Mouse (Mus musculus) mouse embryonic stem cell (cell line): Measurements from ENCODE around the gene Adam8.

Source experiments
- in situ Hi-C, 2 experiments: fragments of 300-500 bp; cut with MboI; formaldehyde crosslinking; loops; 1 replicate in 1 of 2; 3 replicates in 1 of 2; pipeline ENCODE4 v1.14.3; 2019 to 2020; ENCODE audit warnings: low sequenced_read_pairs in 2 of 2, low pct_unique_long_range_greater_than_20kb in 1 of 2, mixed read lengths in 1 of 2; ENCODE audit not compliant: unreplicated experiment in 1 of 2

Adam8 gene

DNA sequence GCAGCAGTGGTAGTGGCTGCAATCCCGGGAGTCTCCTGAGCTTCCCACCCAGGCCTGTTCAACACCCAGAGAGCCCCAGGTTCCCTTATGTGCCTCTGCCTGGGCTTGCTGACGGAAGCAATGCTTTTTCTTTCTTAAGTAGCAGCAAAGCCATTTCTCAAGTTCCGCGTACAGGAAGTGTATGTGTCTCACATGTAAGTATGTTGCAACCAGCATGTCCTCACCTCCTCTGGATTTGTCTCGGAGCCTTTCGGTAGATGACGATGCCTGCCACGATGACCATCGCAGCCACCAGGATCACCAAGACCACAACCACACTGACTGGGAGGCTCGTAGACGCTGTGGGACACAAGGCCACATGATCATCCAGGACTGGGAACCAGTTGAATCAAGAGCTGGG is 7.9 kb downstream of the Adam8 start:
- in situ Hi-C loops = no loop called here

DNA sequence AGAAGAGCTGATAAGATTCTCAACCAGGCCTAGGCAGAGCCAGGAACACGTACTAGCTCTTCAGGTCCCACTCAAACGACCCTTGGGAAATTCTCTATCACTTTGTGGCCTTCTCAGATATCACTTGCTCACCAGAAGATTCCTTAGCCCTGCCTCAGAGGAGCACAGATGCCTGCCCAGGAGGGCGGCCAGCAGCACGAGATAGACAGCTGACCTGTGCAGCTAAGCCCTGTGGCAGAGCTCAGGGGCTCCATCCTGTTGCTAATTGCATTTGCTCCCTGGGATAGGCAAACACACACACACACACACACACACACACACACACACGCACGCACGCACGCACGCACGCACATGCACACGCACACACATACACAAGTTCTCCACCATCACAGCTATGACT is 10.3 kb downstream of the Adam8 start:
- in situ Hi-C loops = no loop called here

DNA sequence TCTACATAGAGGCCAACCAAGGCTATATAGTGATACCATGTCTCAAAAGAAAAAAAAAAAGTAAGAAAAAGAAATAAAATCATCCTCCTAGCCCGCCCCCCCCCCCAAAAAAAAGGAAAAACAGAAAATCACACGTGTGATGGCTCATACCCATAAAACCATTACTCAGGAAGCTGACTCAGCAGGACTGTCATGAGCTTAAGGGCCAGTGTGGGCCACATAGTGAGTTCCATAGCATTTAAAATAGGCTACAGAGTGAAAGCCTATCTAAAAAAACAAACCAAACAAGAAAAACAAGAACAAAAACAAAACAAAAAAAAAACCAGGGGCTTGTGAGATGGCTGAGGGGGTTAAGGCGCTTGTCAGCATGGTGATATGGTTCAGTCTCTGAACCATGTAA is 11.6 kb downstream of the Adam8 start:
- in situ Hi-C loops = no loop called here

DNA sequence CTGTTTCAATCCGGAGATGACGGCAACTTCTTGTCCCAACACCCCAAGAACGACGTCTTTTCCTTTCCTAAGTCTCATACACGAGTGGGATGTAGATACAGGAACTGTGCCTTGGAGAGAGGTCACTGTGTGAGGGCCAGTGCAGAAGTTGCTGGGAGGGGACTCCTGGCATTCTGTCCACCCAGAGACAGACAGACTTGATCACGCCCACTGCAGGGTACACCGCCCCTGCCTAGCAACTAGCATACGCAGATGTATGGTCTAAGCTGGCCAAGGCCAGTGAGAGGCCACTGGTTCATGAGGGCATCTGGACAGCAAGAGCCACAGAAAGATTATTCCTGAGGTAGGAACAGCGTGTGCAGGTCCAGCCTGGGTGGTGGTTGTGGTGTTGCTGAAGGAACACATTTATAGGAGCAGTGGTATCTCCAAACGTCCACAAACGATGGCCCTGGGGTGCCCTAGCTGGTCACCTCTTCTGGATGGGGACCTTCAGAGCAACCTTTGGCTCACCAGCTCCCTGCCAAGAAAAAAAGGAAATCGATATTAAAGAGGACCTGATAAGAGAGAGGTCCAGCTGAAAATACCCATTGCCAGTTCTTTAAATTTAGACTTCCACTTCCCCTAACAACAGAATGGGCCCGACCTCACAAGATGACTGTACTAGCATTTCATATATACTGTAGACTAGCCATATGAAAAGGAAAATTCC is 13.2 kb downstream of the Adam8 start:
- in situ Hi-C loops = no loop called here

DNA sequence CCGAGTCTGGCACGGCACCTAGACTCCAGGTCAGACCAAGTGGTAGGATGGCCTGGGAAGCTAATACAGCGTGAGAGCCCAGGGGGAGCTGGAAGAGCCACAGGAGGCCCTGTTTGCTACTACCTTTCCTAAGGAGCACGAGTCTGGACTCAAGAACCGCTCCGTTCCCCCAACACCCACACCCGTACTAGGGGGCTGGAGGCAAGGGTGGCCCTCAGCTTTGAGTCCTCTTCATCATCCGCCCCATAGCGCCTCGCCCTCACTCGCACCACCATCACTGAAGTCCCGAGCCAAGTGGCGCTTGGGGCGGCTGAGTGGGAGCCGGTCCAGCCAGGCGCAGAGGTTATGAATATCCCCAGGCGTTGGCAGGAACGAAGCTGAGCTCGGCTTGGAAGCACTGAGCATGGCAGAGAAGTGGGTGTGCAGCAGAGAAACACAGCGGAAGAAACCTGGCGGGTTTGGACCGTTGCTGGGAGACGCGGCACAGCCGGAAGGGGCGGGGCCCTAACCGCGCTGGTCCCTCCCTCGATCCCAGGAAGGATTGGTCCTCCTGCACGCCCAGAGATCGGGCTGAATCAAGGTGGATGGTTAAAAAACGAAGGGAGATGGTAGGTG is 14.0 kb downstream of the Adam8 start, which contains the start of gene 6430531B16Rik:
6430531B16Rik (minus strand) TSS at position 478 of the 615 bp plus-strand sequence.
- in situ Hi-C loops = no loop called here

DNA sequence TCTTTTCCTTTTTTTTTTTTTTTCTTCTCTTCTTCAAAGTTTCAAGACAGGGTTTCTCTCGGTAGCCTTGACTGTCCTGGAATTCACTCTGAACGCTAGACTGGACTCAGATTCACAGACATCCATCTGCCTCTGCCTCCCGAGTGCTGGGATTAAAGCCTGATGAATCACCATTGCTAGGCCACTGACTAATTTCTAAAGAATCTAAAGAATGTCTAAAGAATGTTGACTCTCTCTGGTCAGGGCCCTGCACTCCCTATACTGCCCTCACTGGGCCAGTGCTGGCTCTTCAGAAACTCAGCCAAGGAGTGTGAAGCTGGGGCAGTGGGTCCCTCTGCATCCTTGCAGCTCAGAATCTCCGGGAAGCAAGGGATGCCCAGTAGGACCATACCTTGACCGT is 16.9 kb downstream of the Adam8 start:
- in situ Hi-C loops = no loop called here

DNA sequence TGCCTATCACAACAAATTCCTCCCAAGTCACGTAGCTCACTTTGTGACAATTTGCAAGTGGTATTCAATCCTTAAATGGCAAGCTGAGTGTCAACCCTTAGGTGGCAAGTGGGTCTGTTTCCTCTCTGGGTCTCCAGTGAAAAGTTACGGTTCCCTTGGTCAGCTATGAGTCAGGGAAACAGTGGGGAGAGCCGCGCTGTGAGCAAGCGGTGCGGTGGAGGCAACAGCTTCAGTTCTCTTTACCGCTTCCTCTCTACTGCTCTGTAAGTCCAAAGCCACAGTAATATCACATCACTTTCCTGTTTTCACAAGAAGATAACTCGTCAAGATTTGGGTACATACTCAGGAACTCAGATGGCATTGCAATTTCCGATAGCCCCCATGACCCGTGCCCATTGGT is 18.1 kb downstream of the Adam8 start:
- in situ Hi-C loops = no loop called here

DNA sequence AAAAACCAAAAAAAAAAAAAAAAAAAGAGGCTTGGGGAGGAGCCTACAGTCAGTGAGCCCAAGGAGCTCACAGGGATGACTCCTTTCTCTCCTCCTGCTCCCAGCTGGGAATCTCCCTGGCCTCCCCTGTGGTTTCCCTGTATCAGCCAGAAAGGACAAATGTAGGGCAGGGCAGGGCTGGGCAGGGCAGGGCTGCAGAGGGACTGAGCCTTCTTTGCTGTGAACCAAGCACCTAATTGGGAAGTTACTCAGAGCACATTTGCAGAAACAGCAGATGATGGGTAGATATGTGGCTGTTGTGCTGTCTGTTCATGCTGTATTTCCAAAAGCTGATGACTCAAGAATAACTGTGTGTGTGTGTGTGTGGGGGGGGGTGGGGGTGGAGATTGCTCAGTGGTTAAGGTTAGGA is 19.4 kb downstream of the Adam8 start:
- in situ Hi-C loops = no loop called here

DNA sequence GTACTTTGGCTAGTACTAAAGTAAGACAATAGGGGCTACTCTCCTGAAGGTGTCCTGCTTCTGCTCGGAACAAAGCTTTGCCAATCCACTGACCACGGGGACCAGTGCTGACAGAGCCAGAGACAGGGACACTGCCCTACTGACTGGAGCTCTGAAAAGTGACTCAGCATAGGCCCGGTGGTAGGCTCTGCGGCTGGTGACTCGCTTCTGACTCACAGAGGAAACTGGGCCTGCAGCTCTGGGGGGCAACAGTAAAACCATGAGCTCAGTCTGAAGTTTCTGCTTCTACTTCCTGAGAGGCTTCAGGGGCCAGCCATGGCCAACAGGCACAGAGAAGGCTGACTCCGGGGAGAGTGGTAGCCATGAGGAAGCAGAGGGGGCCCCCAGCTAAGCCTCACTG is 20.9 kb downstream of the Adam8 start:
- in situ Hi-C loops = no loop called here

DNA sequence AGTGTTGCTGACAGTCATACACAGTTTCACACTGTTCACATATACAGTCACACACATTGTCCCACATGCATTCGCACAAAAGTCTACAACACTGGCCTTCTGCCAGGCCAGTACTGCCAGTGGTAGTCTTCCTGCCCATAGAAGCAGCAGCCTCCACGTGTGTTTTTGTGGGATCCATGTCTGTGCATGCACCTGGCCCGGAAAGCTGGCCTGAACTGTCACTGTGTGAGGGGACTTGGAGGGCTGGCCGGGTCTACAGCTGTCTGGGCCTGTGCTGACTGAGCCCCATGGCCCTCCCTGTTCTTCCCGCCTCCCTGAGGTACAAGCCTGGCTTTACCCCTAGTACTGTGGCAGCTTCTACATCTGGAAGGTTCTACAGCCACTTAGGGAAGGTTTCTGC is 21.4 kb downstream of the Adam8 start:
- in situ Hi-C loops = no loop called here

DNA sequence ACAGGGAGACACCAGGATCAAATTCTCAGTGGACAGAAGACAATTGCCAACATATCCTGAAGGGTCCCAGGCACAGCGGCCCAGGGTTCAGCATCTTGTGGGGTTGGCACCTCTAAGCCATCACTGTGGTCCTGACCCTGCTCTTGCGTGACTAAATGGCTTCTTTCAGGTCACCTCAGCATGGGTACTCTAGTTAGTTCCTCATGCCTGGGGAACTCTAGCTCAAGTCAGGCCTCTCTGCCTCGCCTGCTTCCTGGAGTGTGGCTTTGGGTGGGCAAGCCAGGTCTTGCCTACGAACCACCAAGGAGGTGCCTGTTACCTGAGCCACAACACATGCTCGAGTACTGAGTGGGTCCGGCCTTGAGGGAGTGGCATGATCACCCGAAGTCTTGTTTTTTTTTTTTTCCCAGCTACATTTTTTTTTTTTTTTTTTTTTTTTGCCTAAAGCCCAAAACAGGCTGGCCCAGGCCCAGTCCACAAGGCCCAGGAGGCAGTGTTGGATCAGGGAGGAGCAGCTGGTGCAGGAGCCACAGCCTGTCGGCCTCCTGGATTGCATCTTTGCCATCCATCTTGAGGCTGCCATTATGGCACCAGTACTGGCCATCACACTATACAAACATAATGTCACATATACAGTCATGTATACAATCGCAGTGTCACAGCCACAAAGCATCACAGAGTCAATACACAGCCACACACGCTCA is 22.0 kb downstream of the Adam8 start:
- in situ Hi-C loops = no loop called here

DNA sequence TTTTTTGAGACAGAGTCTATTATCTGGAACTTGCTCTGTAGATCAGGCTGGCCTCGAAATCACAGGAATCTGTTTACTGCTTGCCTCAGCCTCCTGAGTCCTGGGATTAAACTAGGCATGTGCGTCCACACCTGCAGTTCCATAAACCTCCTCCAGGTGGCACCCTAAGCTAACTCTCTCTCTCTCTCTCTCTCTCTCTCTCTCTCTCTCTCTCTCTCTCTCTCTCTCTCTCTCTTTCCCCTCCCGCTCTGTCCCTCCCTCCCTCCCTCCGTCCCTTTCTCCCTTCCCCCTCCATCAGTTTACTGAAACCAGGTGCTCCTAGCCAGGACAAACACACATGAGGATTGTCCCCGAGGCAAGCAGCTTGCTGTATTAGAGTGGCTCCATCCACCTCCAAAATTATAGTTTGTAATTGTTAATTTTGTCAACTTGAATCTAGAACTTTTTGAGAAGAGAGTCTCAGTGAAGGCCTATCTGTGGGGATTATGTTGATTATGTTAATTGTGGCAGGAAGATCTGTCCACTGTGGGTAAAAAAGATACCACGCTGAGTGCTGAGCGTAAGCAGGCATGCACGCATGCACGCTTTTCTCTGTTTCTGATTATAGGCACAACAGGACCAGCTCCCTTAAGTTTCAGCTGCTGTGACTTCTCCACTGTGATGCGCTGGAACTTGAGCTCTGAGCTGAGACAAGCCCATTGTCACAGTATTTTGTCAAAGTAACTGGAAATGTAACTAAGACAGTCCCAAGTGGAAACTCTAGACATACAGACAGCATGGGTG is 22.8 kb downstream of the Adam8 start:
- in situ Hi-C loops = no loop called here

DNA sequence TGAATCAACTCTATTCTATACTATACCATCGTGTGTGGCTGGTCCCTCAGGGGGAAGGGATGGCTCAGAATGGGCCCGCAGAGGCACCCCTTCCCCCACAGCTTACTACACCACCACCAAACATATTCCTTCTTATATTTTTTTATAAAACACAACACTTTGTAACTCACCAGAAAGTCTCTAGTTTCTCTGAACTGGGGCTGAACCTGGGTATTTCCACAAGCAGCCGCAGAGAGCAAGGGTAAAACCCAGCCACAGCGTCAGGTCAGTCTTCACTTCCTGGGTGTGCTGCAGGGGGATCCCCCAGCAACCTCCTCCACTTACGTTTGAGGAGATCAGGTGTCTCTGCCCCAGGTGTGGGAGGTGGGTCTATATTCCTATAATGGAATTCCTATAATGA is 23.9 kb downstream of the Adam8 start:
- in situ Hi-C loops = no loop called here

DNA sequence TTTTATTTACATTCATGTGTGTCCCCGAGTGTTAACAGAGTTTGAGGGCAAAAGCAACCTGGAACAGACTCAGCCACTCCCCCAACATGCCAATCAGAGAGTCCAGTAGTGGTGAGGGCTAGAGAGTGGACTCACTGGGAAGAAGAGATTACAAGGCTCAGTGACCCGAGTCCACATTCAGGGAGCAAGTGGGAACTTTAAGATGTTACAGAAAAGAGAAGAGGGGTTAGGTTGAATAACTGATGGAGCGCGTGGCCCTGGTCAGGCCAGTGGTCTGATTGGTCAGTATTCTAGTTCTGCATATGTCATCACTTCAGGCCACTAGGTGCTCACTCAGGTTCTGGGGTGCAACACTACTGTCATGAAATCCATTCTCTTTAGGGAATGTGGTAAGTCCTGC is 25.2 kb downstream of the Adam8 start:
- in situ Hi-C loops = no loop called here

DNA sequence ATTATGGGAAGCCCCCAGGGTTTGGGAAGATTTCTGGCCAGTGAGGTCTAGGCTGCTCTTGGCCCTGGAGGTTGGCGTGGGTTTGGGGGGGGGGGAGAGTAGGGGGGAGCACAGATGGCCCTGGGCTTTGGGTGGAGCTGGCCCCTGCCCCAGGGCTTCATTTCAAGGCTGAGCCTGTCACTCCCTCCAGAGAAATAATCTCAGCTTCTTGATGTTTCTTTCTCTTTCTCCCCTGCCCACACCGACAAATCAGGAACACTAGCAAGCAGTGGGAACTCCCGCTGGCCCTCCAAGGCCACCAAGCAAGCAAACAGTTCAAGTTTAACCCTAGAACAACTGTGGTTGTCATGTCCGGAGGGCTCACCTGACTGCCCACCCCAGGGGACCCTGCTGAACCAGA is 28.5 kb downstream of the Adam8 start:
- in situ Hi-C loops = no loop called here

DNA sequence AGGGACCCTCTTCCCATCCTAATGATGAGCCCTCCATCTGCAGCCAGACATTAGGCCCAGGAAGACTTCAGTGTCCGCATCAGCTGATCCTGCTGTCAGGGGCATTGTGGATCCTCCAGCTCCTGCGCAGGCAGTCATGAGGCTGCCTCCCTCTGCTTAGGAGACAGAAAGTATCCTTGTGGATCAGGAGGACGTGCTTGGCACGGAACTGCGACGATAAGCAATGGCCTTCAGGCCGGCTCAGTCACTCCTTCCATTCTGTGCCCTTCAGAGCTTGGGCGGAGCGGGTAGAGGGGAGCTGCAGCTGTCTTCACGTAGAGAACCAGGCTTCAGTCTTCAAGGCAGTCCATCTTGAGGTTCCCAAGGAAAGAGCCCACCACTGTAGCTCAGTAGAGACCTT is 31.2 kb downstream of the Adam8 start:
- in situ Hi-C loops = no loop called here

DNA sequence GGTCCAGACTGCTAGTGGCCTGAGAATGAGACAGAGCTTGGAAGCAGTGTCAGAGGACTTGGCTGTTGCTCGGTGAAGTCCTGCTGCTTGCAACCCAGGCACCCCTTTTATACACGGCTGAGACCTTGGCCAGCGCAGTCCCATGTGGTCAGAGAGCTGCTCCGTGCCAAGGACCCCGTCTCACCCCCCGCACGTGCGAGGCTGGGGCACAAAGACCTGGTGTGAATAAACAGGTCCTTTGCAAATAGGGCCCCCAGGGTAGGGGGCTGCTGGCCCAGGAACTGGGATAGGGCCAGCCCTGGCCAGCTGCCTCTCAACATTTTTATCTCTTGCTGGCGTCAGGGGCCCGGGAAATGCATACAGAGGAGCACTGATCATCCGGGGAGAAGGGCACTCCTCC is 34.4 kb downstream of the Adam8 start:
- in situ Hi-C loops = no loop called here

DNA sequence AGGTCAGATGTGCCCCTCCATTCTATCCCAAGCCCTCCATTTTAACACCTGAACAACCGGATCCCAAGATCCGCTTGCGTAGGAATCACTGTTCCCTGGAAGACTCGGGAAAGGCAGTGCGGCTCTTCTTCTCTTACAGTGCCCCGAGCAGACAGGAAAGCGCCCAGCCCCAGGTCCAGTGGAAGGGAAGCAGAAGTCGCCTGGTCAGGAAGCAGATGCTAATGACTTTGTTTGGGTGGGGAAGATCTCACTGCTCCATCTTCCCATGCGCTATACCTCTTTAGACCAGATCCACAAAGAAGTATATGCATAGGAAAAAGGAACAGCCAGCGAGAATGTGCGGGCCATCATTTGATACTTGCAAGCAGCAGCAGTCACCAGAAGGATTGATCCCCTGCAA is 34.9 kb downstream of the Adam8 start:
- in situ Hi-C loops = no loop called here

DNA sequence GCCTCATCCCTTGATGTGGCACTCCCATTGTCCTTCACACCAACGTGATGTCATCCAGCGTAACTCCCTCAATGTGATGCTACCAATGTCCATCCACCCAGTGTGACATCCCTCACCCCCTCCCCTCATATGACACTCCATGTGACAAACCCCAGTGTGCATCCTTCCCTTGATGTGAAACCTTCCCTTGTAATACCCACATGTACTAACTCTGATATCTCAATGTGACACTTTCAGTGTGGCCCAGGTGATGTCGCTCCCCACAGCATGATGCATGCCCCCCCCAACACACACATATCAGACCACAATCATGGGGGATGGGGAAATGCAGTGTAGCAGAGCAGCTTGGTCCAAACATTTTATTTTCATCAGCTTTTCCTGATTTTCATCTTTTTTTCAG is 35.7 kb downstream of the Adam8 start:
- in situ Hi-C loops = no loop called here
